Mouse (Mus musculus) activated CD4-positive, CD25-positive, alpha-beta regulatory T cell, adult 4 months (primary cell): ENCODE results near the gene 9130230L23Rik. TPM values are rescaled to one million over a fixed set of nuclear protein-coding genes. Genes with fewer than 3 reads are reported as not detected.

Experiments used
- ATAC-seq: one replicate; pipeline ENCODE4 v1.8.0; 2017
- polyA plus RNA-seq, 2 experiments: library from polyadenylated mRNA; unstranded; fragments of 100-300 nt; shearing (Covaris generic); gene quantifications; one replicate each; pipeline ENCODE4 v1.2.1; 2017

9130230L23Rik gene
- 1 to 10 TPM in 1 of 2 experiments, not detected in 1; 1.0 TPM for polyA plus RNA-seq

DNA sequence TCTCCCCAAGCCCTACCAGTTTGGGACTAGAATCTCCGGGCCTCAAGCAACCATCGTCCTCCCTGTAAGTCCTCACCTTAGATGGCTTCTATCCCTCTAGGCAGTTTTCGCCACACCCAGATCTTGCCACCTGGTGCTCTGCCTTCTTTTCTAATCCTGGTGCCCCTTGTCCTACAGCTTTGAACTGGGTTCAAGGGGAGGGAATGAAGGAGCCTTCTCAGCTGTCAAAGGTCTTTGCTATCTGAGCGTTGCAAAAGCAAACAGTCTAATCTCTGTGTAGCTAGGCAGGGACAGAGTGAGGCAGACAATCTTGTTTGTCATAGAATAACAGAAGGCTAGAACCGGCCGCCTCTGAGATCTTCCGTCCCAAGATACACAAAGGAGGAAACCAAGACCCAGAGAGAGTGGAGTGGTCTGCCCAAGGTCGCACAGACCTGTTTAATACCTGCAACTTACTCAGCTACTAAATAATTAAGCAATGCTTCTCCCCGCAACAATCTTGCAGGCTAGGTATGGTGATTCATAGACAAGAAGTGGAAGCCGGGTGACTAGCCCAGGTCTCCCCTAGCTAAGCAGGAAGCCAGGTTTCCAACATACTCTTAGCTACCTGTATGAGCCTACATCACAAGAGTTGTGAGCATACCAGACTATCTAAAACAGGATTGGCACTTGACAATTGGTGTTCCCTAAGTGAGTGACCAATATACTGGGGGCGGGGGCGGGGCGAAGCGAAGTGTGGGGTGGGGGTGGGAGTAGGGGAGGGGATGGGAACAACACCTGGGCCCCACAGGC, at the start of gene 9130230L23Rik:
9130230L23Rik (minus strand) TSS at position 152 of the 792 bp plus-strand sequence.
- no peak for ATAC-seq

DNA sequence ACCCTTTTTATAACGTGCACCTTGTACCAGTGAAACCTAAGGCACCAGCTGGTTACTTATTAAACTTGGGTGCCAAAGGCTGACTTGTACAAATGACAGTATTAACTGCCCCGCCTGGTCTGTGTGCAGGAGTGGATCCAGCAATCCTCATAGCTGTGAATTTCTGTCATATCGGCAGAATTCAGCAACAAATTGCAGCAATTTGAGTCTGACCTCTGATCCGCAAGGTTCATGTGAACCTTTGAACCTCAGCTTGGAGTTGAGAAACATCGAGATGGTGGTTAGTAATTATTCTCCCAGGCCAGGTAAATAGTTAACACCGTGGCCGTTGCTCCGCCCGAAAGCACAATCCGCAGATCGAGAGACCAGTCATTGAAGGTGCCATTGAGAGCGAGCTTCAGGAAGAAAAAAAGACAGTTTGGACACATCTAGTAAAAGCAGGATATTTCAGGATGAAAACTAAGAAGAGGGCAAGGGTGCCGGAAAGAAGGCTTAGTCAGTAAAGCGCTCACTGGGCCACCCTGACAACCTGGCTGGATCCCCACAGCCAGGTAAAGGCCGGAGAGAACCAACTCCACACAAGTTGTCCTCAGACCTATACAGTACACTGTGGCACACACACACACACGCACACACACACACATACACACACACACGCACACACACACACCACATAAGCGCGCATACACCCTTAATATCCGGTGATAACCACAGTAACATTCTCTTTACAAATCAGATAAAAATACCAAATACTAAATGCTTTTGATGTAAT, 48.9 kb upstream of the 9130230L23Rik start:
- no peak for ATAC-seq

DNA sequence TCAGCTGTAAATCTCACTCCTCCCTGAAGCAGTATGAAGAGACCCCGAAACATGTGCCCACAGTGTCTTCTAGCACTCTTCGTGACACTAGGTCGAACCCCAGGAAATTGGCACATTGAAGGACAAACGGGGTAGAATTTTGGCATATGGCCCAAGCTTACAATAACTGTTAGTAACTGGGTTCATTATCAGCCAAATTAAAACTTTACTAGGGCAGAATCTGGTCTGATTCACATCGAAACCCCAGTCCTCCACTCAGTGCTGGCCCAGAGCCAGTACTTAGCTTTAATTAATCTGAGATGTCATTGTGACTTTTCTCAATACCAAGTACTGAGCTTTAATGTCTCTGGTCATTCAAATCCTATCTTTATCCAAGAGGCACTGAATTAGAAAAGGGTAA, 46.8 kb upstream of the 9130230L23Rik start:
- ATAC-seq: no peak

- ATAC-seq: no peak
These were observed 42.3 kb upstream of the 9130230L23Rik start for GRCm38 (mm10) chr5:66046356-66046755.

DNA sequence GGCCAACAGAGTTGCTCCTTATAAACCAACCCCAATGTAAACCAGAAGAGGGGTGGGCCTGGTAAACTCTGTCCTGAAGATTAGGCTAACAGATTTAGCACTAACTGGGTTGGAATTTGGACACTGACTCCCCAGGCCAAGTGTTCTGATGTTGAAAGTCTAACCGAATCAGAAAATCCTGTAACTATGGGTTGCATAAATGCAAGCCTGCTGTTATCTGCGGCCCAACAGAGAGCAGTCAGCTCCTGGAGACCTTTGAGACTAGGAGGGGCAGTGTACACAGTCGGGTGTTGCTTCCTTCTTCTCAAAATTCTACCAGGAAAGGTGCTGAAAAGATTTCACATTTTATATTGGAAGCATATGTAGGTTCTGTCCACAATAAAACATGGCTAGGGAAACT, 39.8 kb upstream of the 9130230L23Rik start:
- ATAC-seq: no peak

DNA sequence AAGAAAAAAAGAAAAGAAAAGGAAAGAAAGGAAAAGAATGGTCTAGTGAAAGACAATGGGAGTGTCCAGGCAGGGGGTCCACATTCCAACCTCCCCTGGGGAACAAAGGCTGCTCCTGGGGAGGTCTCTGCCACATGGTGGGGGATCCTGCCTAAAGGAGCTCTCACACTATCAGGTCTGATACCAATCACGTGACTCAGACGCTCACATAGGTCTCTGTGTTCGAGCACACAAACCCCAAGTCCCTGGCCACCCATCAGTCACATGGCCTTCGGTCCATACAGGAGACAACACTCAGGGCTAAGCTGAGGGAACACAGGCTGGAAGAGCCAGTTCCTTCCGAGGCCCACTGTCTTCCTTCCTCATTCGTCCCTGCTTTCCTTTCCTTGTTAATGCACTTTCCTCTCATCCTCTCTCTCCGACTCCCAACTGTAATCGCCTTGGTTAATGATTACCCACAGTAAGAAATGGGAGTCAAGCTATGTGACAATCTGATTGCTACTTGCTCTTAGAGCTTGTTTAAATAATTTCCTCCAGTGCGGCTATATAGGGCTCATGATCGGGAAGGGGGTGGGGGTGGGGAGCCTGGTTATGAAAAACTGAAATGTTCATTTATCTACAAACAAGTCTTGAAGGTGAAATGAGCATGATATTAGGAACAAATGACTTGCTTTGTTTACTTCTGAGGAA, 38.7 kb upstream of the 9130230L23Rik start:
- no peak for ATAC-seq

GRCm38 (mm10) chr5:66040744-66041279, 36.7 kb upstream of the 9130230L23Rik start:
- ATAC-seq: no peak

GRCm38 (mm10) chr5:66039813-66040212, 35.7 kb upstream of the 9130230L23Rik start:
- ATAC-seq: no peak

DNA sequence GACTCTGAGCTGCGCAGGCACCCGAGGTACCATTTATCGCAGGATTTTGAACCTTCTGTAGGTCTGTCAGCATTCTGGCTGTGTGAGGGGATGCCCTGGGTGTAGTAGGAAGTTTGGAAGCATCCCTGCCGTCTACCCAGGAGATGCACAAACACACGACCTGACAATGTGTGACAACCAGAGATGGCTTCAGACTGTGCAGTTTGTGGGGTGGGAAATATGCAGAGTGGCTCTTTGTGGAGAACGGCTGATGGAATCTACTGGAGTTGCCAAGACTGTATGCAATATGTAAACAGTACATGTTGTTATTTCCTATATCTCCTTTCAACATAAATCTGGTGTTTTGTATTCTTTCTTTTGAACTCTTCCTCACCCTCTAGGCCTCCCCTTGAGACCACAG, 33.0 kb upstream of the 9130230L23Rik start:
- ATAC-seq: no peak

DNA sequence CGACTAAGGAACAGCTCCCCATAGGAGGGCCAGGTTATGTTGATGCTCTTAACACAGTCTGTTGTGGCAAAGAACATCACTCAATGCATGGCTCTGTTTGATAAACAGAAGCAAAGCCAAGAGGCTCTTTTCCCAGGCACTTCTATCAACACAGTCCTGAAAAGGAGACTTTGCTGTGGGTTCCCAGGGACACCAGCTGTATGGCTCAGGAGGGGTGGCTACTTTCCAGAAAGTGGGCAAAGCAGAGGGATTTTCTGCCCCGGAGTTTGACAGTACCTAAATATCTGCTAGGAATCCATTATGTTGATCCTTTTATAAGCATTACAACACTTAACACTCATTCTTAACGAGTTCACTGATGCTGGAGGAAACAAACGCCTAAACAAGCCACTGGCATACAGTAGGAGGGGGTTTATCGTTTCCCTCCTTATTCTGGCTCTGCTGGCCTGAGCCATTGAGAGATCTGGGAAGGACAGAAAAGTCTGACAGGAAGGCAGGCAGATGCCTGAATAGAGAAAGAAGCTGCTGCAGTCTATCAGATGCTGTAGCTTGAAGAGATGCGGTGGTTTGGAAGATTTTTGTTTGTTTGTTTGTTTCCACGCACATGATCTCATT, 32.5 kb upstream of the 9130230L23Rik start:
- no peak for ATAC-seq

GRCm38 (mm10) chr5:66034375-66035195, 30.5 kb upstream of the 9130230L23Rik start:
- no peak for ATAC-seq

- no peak for ATAC-seq
These were observed 28.7 kb upstream of the 9130230L23Rik start for GRCm38 (mm10) chr5:66032826-66033225.

GRCm38 (mm10) chr5:66031699-66032098, 27.6 kb upstream of the 9130230L23Rik start:
- ATAC-seq: no peak

DNA sequence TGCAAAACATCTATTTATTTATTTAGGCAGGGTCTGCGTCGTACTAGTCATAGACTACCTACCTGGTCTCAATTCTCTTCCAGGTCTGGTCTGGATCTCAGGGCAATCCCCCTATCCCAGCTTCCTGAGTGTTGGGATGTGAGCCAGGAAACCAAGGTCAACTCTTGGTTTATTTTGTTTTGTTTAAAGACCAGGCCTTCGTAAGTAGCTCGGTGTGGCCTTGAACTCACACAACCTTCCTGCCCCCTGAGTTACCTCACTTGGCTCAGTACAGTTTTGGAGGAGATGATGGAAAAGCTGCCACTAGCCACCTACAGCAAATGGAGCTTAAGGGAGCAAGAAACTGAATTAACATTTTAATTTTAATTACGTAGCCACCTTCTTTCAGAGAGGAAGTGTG, 24.1 kb upstream of the 9130230L23Rik start:
- no peak for ATAC-seq

GRCm38 (mm10) chr5:66027206-66027605, 23.1 kb upstream of the 9130230L23Rik start:
- no peak for ATAC-seq

DNA sequence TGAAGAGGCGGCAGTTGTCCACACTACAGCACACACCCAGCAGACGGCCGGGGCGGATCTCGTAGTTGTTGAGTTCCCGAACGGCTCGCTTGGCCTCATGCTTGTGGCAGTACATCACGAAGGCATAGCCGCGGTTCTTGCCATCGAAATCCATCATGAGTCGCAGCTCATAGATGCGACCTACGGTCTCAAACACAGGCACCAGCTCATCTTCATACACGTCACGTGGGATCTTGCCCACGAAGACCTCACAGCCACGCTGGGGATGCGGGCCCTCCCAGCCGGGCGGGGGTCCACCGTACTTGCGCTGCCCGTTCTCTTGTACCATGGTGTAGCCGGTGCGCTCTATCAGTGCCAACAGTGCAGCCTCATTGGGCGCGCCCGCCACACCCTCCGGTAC, 22.7 kb upstream of the 9130230L23Rik start:
- ATAC-seq: no peak

- ATAC-seq: no peak
These were observed 11.4 kb upstream of the 9130230L23Rik start for GRCm38 (mm10) chr5:66015449-66015961.

GRCm38 (mm10) chr5:66014437-66014836, 10.4 kb upstream of the 9130230L23Rik start:
- no peak for ATAC-seq

- no peak for ATAC-seq
These were observed 9.9 kb upstream of the 9130230L23Rik start for GRCm38 (mm10) chr5:66013999-66014398.

- ATAC-seq: peak; percentile 61
These were observed 4.3 kb upstream of the 9130230L23Rik start for GRCm38 (mm10) chr5:66008245-66008967.
